Mouse (Mus musculus) embryonic stem cell, embryonic (primary cell): ENCODE results near the gene Slc10a4.

Source experiments
- CTCF ChIA-PET, 4 experiments: fragments of 300-600 bp in 2 of 4; fragments of 350-600 bp in 2 of 4; sonication (Branson Sonifier 250); formaldehyde crosslinking; loops; one replicate each; lab custom pipeline; 2022; ENCODE audit warnings: inconsistent platforms in 2 of 4; lab: Charles Lee
- POLR2A ChIA-PET, 4 experiments: fragments of 300-600 bp in 2 of 4; fragments of 350-600 bp in 2 of 4; sonication (Branson Sonifier 250); formaldehyde crosslinking; loops; one replicate each; lab custom pipeline; 2022; ENCODE audit warnings: antibody characterized with exemption in 4 of 4, inconsistent platforms in 1 of 4; lab: Charles Lee

The Slc10a4 gene

GRCm38 (mm10) chr5:73006784-73007581 lies at the start of gene Slc10a4:
TSS of gene Slc10a4 (plus strand) at chr5:73006883.
- POLR2A ChIA-PET = interaction anchor here in 1 of 4 experiments (0.6 to 1.6 kb wide), 4 partner anchors 92 to 447 kb away, joined by 3 to 9 read pairs (median 3); partner anchors contain the start of gene Slain2
- CTCF ChIA-PET = interaction anchor here (0.6 to 1.6 kb wide), 7 partner anchors 12 to 423 kb away, joined by 3 to 4 read pairs (median 3); no protein-coding TSS in a partner anchor

GRCm38 (mm10) chr5:72957281-72957680 lies 49.4 kb upstream of the Slc10a4 start:
- CTCF ChIA-PET = no interaction called here

GRCm38 (mm10) chr5:72960096-72960495 lies 46.6 kb upstream of the Slc10a4 start:
- POLR2A ChIA-PET = interaction anchor here in 2 of 4 experiments (0.7 to 1.3 kb wide), 2 partner anchors 46 to 92 kb away, joined by 3 read pairs; partner anchors contain the start of genes Slain2 (in 1 of the 2) and Tec (in 1 of the 2)
- CTCF ChIA-PET = no interaction called here

More at GRCm38 (mm10) chr5:72957281-72957680, 49.4 kb upstream of the Slc10a4 start:
- POLR2A ChIA-PET = interaction anchor here in 1 of 4 experiments (2.1 kb wide), 1 partner anchor 15 kb away, joined by 5 read pairs; no protein-coding TSS in a partner anchor

GRCm38 (mm10) chr5:72965706-72966105 lies 41.0 kb upstream of the Slc10a4 start:
- ChIA-PET POLR2A (no interaction called here), CTCF (interaction anchor here in 2 of 4 experiments (0.5 to 1.0 kb wide), 2 partner anchors 18 to 291 kb away, joined by 3 read pairs; no protein-coding TSS in a partner anchor)

GRCm38 (mm10) chr5:72972435-72972834 lies 34.2 kb upstream of the Slc10a4 start:
- ChIA-PET CTCF (interaction anchor here (0.6 to 2.3 kb wide), 8 partner anchors 12 to 410 kb away, joined by 3 to 11 read pairs (median 4); no protein-coding TSS in a partner anchor), POLR2A (interaction anchor here in 2 of 4 experiments (0.7 to 1.4 kb wide), 8 partner anchors 12 to 185 kb away, joined by 3 to 6 read pairs (median 3); no protein-coding TSS in a partner anchor)

GRCm38 (mm10) chr5:72972934-72973333 lies 33.7 kb upstream of the Slc10a4 start:
- CTCF ChIA-PET = interaction anchor here (0.6 to 2.3 kb wide), 8 partner anchors 11 to 410 kb away, joined by 3 to 11 read pairs (median 4); no protein-coding TSS in a partner anchor
- POLR2A ChIA-PET = interaction anchor here in 2 of 4 experiments (0.7 to 1.4 kb wide), 7 partner anchors 11 to 184 kb away, joined by 3 to 6 read pairs (median 3); no protein-coding TSS in a partner anchor

- CTCF ChIA-PET = no interaction called here
Observed at GRCm38 (mm10) chr5:72974602-72975001, 32.1 kb upstream of the Slc10a4 start, which contains the start of gene Gm10135. TSS of gene Gm10135 (minus strand) at chr5:72974702.

GRCm38 (mm10) chr5:72975996-72976395 lies 30.7 kb upstream of the Slc10a4 start:
- ChIA-PET CTCF (interaction anchor here in 1 of 4 experiments (1.3 kb wide), 1 partner anchor 8 kb away, joined by 5 read pairs; no protein-coding TSS in a partner anchor), POLR2A (interaction anchor here in 1 of 4 experiments (1.0 kb wide), 1 partner anchor 43 kb away, joined by 3 read pairs; no protein-coding TSS in a partner anchor)

More at GRCm38 (mm10) chr5:72974602-72975001, 32.1 kb upstream of the Slc10a4 start, which contains the start of gene Gm10135:
- POLR2A ChIA-PET = no interaction called here

GRCm38 (mm10) chr5:72976539-72976938 lies 30.1 kb upstream of the Slc10a4 start:
- CTCF ChIA-PET = interaction anchor here in 2 of 4 experiments (0.6 to 1.3 kb wide), 2 partner anchors 8 to 97 kb away, joined by 4 to 5 read pairs; no protein-coding TSS in a partner anchor
- POLR2A ChIA-PET = no interaction called here

GRCm38 (mm10) chr5:72984091-72984490 lies 22.6 kb upstream of the Slc10a4 start:
- CTCF ChIA-PET = interaction anchor here (0.5 to 3.4 kb wide), 42 partner anchors 8 to 659 kb away, joined by 3 to 45 read pairs (median 4); partner anchors contain the start of genes Cwh43 (in 1 of the 4) and Fryl (in 1 of the 4)
- POLR2A ChIA-PET = interaction anchor here (0.6 to 1.3 kb wide), 12 partner anchors 9 to 399 kb away, joined by 3 to 10 read pairs (median 3); partner anchors contain the start of gene Slain2 (in 1 of the 4)

GRCm38 (mm10) chr5:72987786-72988185 lies 18.9 kb upstream of the Slc10a4 start:
- ChIA-PET POLR2A (interaction anchor here in 2 of 4 experiments (0.6 to 0.8 kb wide), 3 partner anchors 71 to 306 kb away, joined by 3 read pairs; no protein-coding TSS in a partner anchor), CTCF (interaction anchor here in 1 of 4 experiments (1.1 kb wide), 1 partner anchor 395 kb away, joined by 6 read pairs; no protein-coding TSS in a partner anchor)

GRCm38 (mm10) chr5:72989756-72990155 lies 16.9 kb upstream of the Slc10a4 start:
- ChIA-PET POLR2A (interaction anchor here in 1 of 4 experiments (0.6 kb wide), 1 partner anchor 372 kb away, joined by 3 read pairs; no protein-coding TSS in a partner anchor), CTCF (no interaction called here)

GRCm38 (mm10) chr5:72992474-72992873 lies 14.2 kb upstream of the Slc10a4 start:
- POLR2A ChIA-PET = interaction anchor here in 1 of 4 experiments (0.7 to 1.5 kb wide), 4 partner anchors 8 to 368 kb away, joined by 3 to 4 read pairs (median 3); no protein-coding TSS in a partner anchor
- CTCF ChIA-PET = interaction anchor here in 2 of 4 experiments (0.6 to 3.0 kb wide), 4 partner anchors 8 to 390 kb away, joined by 3 to 8 read pairs (median 4); no protein-coding TSS in a partner anchor

- POLR2A ChIA-PET = interaction anchor here in 1 of 4 experiments (0.7 kb wide), 1 partner anchor 20 kb away, joined by 3 read pairs; no protein-coding TSS in a partner anchor
- CTCF ChIA-PET = interaction anchor here in 1 of 4 experiments (1.0 kb wide), 1 partner anchor 13 kb away, joined by 3 read pairs; no protein-coding TSS in a partner anchor
Observed at GRCm38 (mm10) chr5:72994424-72994823, 12.3 kb upstream of the Slc10a4 start.

- ChIA-PET CTCF (interaction anchor here (0.6 to 1.0 kb wide), 4 partner anchors 9 to 76 kb away, joined by 3 to 5 read pairs (median 3); no protein-coding TSS in a partner anchor), POLR2A (interaction anchor here in 2 of 4 experiments (0.7 kb wide), 2 partner anchors 19 to 237 kb away, joined by 3 read pairs; no protein-coding TSS in a partner anchor)
Observed at GRCm38 (mm10) chr5:72994928-72995327, 11.8 kb upstream of the Slc10a4 start.

- POLR2A ChIA-PET = interaction anchor here in 2 of 4 experiments (0.7 kb wide), 2 partner anchors 236 to 408 kb away, joined by 3 read pairs; no protein-coding TSS in a partner anchor
Observed at GRCm38 (mm10) chr5:72995379-72995778, 11.3 kb upstream of the Slc10a4 start.

GRCm38 (mm10) chr5:72998546-72998945 lies 8.1 kb upstream of the Slc10a4 start:
- POLR2A ChIA-PET = interaction anchor here in 2 of 4 experiments (0.7 to 1.3 kb wide), 2 partner anchors 85 to 92 kb away, joined by 3 read pairs; partner anchors contain the start of gene Slain2 (in 1 of the 2)
- CTCF ChIA-PET = interaction anchor here in 1 of 4 experiments (1.2 kb wide), 1 partner anchor 402 kb away, joined by 3 read pairs; no protein-coding TSS in a partner anchor

More at GRCm38 (mm10) chr5:72995379-72995778, 11.3 kb upstream of the Slc10a4 start:
- CTCF ChIA-PET = interaction anchor here (0.6 to 1.0 kb wide), 4 partner anchors 10 to 76 kb away, joined by 3 to 5 read pairs (median 3); no protein-coding TSS in a partner anchor
